Mouse (Mus musculus) adipose tissue, adult 10 weeks (tissue): Measurements from ENCODE around the gene Gm21312. TPM values are rescaled to one million over a fixed set of nuclear protein-coding genes. Genes with fewer than 3 reads are reported as not detected.

Experiments
- polyA plus RNA-seq: library from polyadenylated mRNA; stranded (reverse); fragments of 350-450 nt; fragmentation: Illumina TruSeq; extraction: RNeasy Lipid Tissue Mini Kit (QIAGEN cat#74804); gene quantifications from one replicate; pipeline ENCODE4 v1.2.3, GENCODE M21; 2014; ENCODE audit warnings: low read depth, low replicate concordance

Gm21312 gene
- polyA plus RNA-seq, result not detected

GRCm38 (mm10) chr10:104176724-104177123 lies at the start of gene Gm21312:
TSS of gene Gm21312 (plus strand) at chr10:104177024.

GRCm38 (mm10) chr10:104142687-104143086 lies 34.1 kb upstream of the Gm21312 start, which contains the start of gene Gm21293:
TSS of gene Gm21293 (plus strand) at chr10:104142987.

GRCm38 (mm10) chr10:104151197-104151596 lies 25.6 kb upstream of the Gm21312 start, which contains the start of gene Gm6763:
TSS of gene Gm6763 (plus strand) at chr10:104151497.

GRCm38 (mm10) chr10:104159706-104160105 lies 17.1 kb upstream of the Gm21312 start, which contains the start of gene Gm8764:
TSS of gene Gm8764 (plus strand) at chr10:104160006.

GRCm38 (mm10) chr10:104168215-104168614 lies 8.6 kb upstream of the Gm21312 start, which contains the start of gene Gm21304:
TSS of gene Gm21304 (plus strand) at chr10:104168515.

GRCm38 (mm10) chr10:104185233-104185632 lies 8.4 kb downstream of the Gm21312 start, which contains the start of gene Gm20765:
TSS of gene Gm20765 (plus strand) at chr10:104185533.

GRCm38 (mm10) chr10:104193742-104194141 lies 16.9 kb downstream of the Gm21312 start, which contains the start of gene Gm4340:
TSS of gene Gm4340 (plus strand) at chr10:104194042.

Other genes starting within 250 kb of the Gm21312 start
- gene Gm21293, start 34.0 kb upstream of the Gm21312 start, polyA plus RNA-seq, result not detected
- gene Gm6763, start 25.5 kb upstream of the Gm21312 start, polyA plus RNA-seq, result not detected
- gene Gm8764, start 17.0 kb upstream of the Gm21312 start, polyA plus RNA-seq, result not detected
- not detected for gene Gm21304, start 8.5 kb upstream of the Gm21312 start, polyA plus RNA-seq
- gene Gm20765, start 8.5 kb downstream of the Gm21312 start, polyA plus RNA-seq, result not detected
- gene Gm4340, start 17.0 kb downstream of the Gm21312 start, polyA plus RNA-seq, result not detected